Mouse (Mus musculus): Measurements from ENCODE around the gene Fam83d. TPM values are rescaled to one million over a fixed set of nuclear protein-coding genes. Genes with fewer than 3 reads are reported as not detected.

Fam83d gene
- total RNA-seq (2012; rRNA removed) (12.2 and 14.1 TPM in 2 replicates), total RNA-seq (2014; rRNA removed) (16.1 and 19.8 TPM in 2 replicates), polyA plus RNA-seq (2012; ENCODE audit: insufficient read length, low read depth) (12.4 and 15.5 TPM in 2 replicates)

DNA sequence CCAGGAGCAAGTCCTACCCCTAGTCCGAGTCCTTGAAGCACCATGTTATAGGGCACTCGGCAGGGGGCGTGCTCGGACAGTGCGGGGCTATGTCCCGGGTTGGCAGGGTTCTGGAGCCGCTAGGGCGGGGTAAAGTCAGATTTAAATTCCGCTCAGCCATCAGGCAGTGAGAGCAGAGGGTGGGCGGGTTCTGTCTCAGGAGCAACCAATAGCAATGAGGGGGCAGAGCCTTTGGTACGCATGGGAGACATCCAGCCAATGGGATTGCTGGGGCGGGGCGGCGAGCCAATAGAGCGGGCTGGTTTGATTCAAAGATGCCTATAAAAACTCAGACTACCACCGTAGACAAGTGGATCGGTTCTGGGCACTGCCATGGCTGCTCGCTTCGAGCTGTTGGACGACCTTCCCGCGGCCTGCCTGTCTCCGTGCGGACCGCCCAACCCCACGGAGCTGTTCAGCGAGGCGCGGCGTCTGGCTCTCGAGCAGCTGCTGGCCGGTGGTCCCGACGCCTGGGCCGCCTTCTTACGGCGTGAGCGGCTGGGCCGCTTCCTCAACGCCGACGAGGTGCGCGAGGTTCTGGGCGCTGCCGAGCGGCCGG, at the start of gene Fam83d:
Fam83d (plus strand) TSS at position 352 of the 598 bp plus-strand sequence.
- peaks cover 15 to 41% of the 10 kb centered on the region in 2 experiments for H3K36me3 ChIP-seq (replicated peaks in 1 of 2; ENCODE audit: control insufficient read depth in 1 of 2, insufficient read depth in 1 of 2, low read length in 1 of 2)
- peaks cover 3% of the 10 kb centered on the region for H3K9me3 ChIP-seq (replicated peaks; ENCODE audit: low read length)
- H3K27ac ChIP-seq (ENCODE audit: insufficient read depth, low read depth) = peak within 1 kb of the TSS; percentile 44; the same call in 1 of the 2 replicates
- peak within 1 kb of the TSS; percentile 87 for H3K4me2 ChIP-seq (ENCODE audit: insufficient read depth, low read depth, poor library complexity, severe bottlenecking)
- peaks cover 27% of the 10 kb centered on the region for H3K79me2 ChIP-seq (replicated peaks; ENCODE audit: control insufficient read depth, extremely low read depth, insufficient read depth, poor library complexity, severe bottlenecking)
- TF ChIP-seq MXI1 (IDR thresholded peaks at IDR 0.05; ENCODE audit: low read depth, low read length) (peak; percentile 86; the same call in 1 of the 2 replicates), ZKSCAN1 (IDR thresholded peaks at IDR 0.05; ENCODE audit: borderline replicate concordance, low read depth, low read length) (no peak), ZNF384 (IDR thresholded peaks at IDR 0.05; ENCODE audit: low read depth, low read length) (no peak), EP300 (IDR thresholded peaks at IDR 0.05; ENCODE audit: low read length) (no peak), POLR2A (IDR thresholded peaks at IDR 0.05; ENCODE audit: low read depth, low read length) (peak; percentile 100), RCOR1 (conservative IDR thresholded peaks at IDR 0.05; ENCODE audit: low read depth, low read length) (no peak), ZMIZ1 (IDR thresholded peaks at IDR 0.05; ENCODE audit: low read depth, low read length) (peak; percentile 98), IRF4 (IDR thresholded peaks at IDR 0.05; ENCODE audit: low read depth, low read length) (peak; percentile 44; the same call in 1 of the 2 replicates), ELF1 (IDR thresholded peaks at IDR 0.05; ENCODE audit: low read depth, low read length) (no peak; the same call in 1 of the 2 replicates), PAX5 (IDR thresholded peaks at IDR 0.05; ENCODE audit: low read length) (no peak), NRF1 (IDR thresholded peaks at IDR 0.05; ENCODE audit: low read depth, low read length) (no peak; the same call in 1 of the 2 replicates), RAD21 (IDR thresholded peaks at IDR 0.05; ENCODE audit: low read depth, low read length) (peak; percentile 72), POLR2AphosphoS2 (IDR thresholded peaks at IDR 0.05; ENCODE audit: low read depth, low read length) (no peak; the same call in 1 of the 2 replicates), MAFK (IDR thresholded peaks at IDR 0.05; ENCODE audit: insufficient replicate concordance, low read length) (no peak), CTCF (conservative IDR thresholded peaks at IDR 0.05 in 1 of 2, IDR thresholded peaks at IDR 0.05 in 1 of 2; ENCODE audit: low read depth in 2 of 2, low read length in 2 of 2) (peak; percentile 7 to 92; a peak in 3 of 4 replicates), GABPA (IDR thresholded peaks at IDR 0.05; ENCODE audit: insufficient replicate concordance, low read depth, low read length) (no peak), HCFC1 (IDR thresholded peaks at IDR 0.05; ENCODE audit: low read depth, low read length) (no peak), CHD1 (IDR thresholded peaks at IDR 0.05; ENCODE audit: low read depth, low read length) (no peak), MAX (IDR thresholded peaks at IDR 0.05; ENCODE audit: low read length) (no peak; the same call in 1 of the 2 replicates), MEF2A (IDR thresholded peaks at IDR 0.05; ENCODE audit: borderline replicate concordance, low read depth, low read length) (no peak), MYC (IDR thresholded peaks at IDR 0.05; ENCODE audit: low read depth, low read length) (peak; percentile 30; the same call in 1 of the 2 replicates), NELFE (IDR thresholded peaks at IDR 0.05; ENCODE audit: low read depth, low read length) (peak; percentile 98), JUND (conservative IDR thresholded peaks at IDR 0.05; ENCODE audit: low read depth, low read length) (no peak), BHLHE40 (IDR thresholded peaks at IDR 0.05; ENCODE audit: low read depth, low read length) (no peak), USF1 (IDR thresholded peaks at IDR 0.05; ENCODE audit: low read depth, low read length) (no peak), ETS1 (conservative IDR thresholded peaks at IDR 0.05; ENCODE audit: low read depth, low read length) (no peak), USF2 (conservative IDR thresholded peaks at IDR 0.05; ENCODE audit: low read depth, low read length) (no peak), TBP (conservative IDR thresholded peaks at IDR 0.05; ENCODE audit: low read depth, low read length) (peak; percentile 97), JUN (IDR thresholded peaks at IDR 0.05; ENCODE audit: insufficient read depth, low read depth, low read length) (no peak), UBTF (IDR thresholded peaks at IDR 0.05; ENCODE audit: low read depth, low read length) (no peak; the same call in 1 of the 2 replicates), MAZ (IDR thresholded peaks at IDR 0.05; ENCODE audit: low read depth, low read length) (0 out of 2 replicates have a peak, but pooled peaks have one; percentile 33), TCF12 (IDR thresholded peaks at IDR 0.05; ENCODE audit: low read depth, low read length) (peak; percentile 80), ZC3H11A (IDR thresholded peaks at IDR 0.05; ENCODE audit: low read depth, low read length) (peak; percentile 11; the same call in 1 of the 2 replicates), SMC3 (IDR thresholded peaks at IDR 0.05; ENCODE audit: low read depth, low read length) (peak; percentile 85), CHD2 (IDR thresholded peaks at IDR 0.05; ENCODE audit: low read length) (peak; percentile 93), E2F4 (IDR thresholded peaks at IDR 0.05; ENCODE audit: insufficient replicate concordance, low read depth, low read length) (no peak), SIN3A (IDR thresholded peaks at IDR 0.05; ENCODE audit: low read length) (peak; percentile 88), KAT2A (IDR thresholded peaks at IDR 0.05; ENCODE audit: insufficient replicate concordance, low read length) (no peak)
- no peaks in the 10 kb centered on the region for H3K27me3 ChIP-seq (replicated peaks)
- H3K4me1 ChIP-seq (ENCODE audit: control insufficient read depth in 1 of 2, insufficient read depth in 2 of 2) = peaks cover 20 to 55% of the 10 kb centered on the region in 2 experiments
- H3K4me3 ChIP-seq (replicated peaks in 1 of 3; ENCODE audit: low read depth in 2 of 3, low read length in 2 of 3, poor library complexity in 1 of 3) = peak within 1 kb of the TSS; percentile 87 to 96 (median 91)
- in situ Hi-C loops (cut with MboI; ENCODE audit: low pct_ligation_motif_present, low pct_unique_long_range_greater_than_20kb, low sequenced_read_pairs) (loop anchor here (5.0 kb wide), 1 partner anchor 94 kb away; no protein-coding TSS in a partner anchor), dilution Hi-C loops (cut with MboI; ENCODE audit: extremely low pct_ligation_motif_present, extremely low pct_unique_long_range_greater_than_20kb, low sequenced_read_pairs) (no loop called here)
- H3K9ac ChIP-seq (ENCODE audit: insufficient read depth, low read depth) = peak within 1 kb of the TSS; percentile 81
- DNase-seq (ENCODE audit: extremely low read depth) = peak; percentile 99

All from CH12.LX (cell line).